Mouse (Mus musculus): ENCODE results near the gene Adprhl2. TPM values are rescaled to one million over a fixed set of nuclear protein-coding genes. Genes with fewer than 3 reads are reported as not detected.

Gene Adprhl2
- polyA plus RNA-seq, 1 experiment from 2014 or later = 30.1 TPM

- Histone ChIP-seq H3K4me2 (no peak overlapping the region), H3K4me1 (ENCODE audit: control insufficient read depth, insufficient read depth, low read length) (peaks cover 6% of the 10 kb centered on the region; the same call in 1 of the 2 replicates), H3K9me3 (replicated peaks; ENCODE audit: control insufficient read depth, low read length) (no peaks in the 10 kb centered on the region), H3K9ac (ENCODE audit: low read depth, low read length) (no peak overlapping the region), H3K27me3 (ENCODE audit: control insufficient read depth, insufficient read depth, low read length) (peaks cover 53% of the 10 kb centered on the region), H3K27ac (ENCODE audit: low read depth, low read length) (no peak overlapping the region), H3K36me3 (ENCODE audit: control insufficient read depth, insufficient read depth, low read length) (no peaks in the 10 kb centered on the region), H3K4me3 (ENCODE audit: low read depth, low read length) (peak overlapping the region; percentile 40; the same call in 1 of the 2 replicates)
- WGBS (ENCODE audit: insufficient replicate concordance) = 32% methylated on average over 11 of the region's 11 CpGs
- no peak for ATAC-seq (replicated peaks; ENCODE audit: insufficient number of reproducible peaks, low FRiP score, low TSS enrichment)
Observed at GRCm38 (mm10) chr4:126287302-126287995, 34.1 kb downstream of the Adprhl2 start.

GRCm38 (mm10) chr4:126286492-126286891 lies 35.0 kb downstream of the Adprhl2 start, which contains the start of gene Col8a2:
TSS of gene Col8a2 (plus strand) at chr4:126286793.
- Histone ChIP-seq H3K27ac (ENCODE audit: low read depth, low read length) (no peak within 1 kb of the TSS), H3K4me2 (peak within 1 kb of the TSS; percentile 78), H3K27me3 (ENCODE audit: control insufficient read depth, insufficient read depth, low read length) (peaks cover 54% of the 10 kb centered on the region)

GRCm38 (mm10) chr4:126283582-126283981 lies 37.9 kb downstream of the Adprhl2 start:
- Histone ChIP-seq H3K4me1 (ENCODE audit: control insufficient read depth, insufficient read depth, low read length) (peaks cover 6% of the 10 kb centered on the region; the same call in 1 of the 2 replicates), H3K9me3 (replicated peaks; ENCODE audit: control insufficient read depth, low read length) (no peaks in the 10 kb centered on the region), H3K9ac (ENCODE audit: low read depth, low read length) (no peak overlapping the region), H3K4me2 (no peak overlapping the region), H3K36me3 (ENCODE audit: control insufficient read depth, insufficient read depth, low read length) (no peaks in the 10 kb centered on the region), H3K4me3 (ENCODE audit: low read depth, low read length) (no peak overlapping the region), H3K27ac (ENCODE audit: low read depth, low read length) (no peak overlapping the region), H3K27me3 (ENCODE audit: control insufficient read depth, insufficient read depth, low read length) (peaks cover 41% of the 10 kb centered on the region)
- 71% methylated on average over 8 of the region's 8 CpGs for WGBS (ENCODE audit: insufficient replicate concordance)
- ATAC-seq (replicated peaks; ENCODE audit: insufficient number of reproducible peaks, low FRiP score, low TSS enrichment) = no peak

More at GRCm38 (mm10) chr4:126286492-126286891, 35.0 kb downstream of the Adprhl2 start, which contains the start of gene Col8a2:
- H3K4me3 ChIP-seq (ENCODE audit: low read depth, low read length) = peak within 1 kb of the TSS; percentile 40
- 2% methylated on average over 37 of the region's 42 CpGs for WGBS (ENCODE audit: insufficient replicate concordance)
- H3K4me1 ChIP-seq (ENCODE audit: control insufficient read depth, insufficient read depth, low read length) = peaks cover 6% of the 10 kb centered on the region; the same call in 1 of the 2 replicates
- peak; percentile 20; the same call in 1 of the 2 replicates for ATAC-seq (replicated peaks; ENCODE audit: insufficient number of reproducible peaks, low FRiP score, low TSS enrichment)
- no peaks in the 10 kb centered on the region for H3K9me3 ChIP-seq (replicated peaks; ENCODE audit: control insufficient read depth, low read length)
- no peaks in the 10 kb centered on the region for H3K36me3 ChIP-seq (ENCODE audit: control insufficient read depth, insufficient read depth, low read length)
- H3K9ac ChIP-seq (ENCODE audit: low read depth, low read length) = peak within 1 kb of the TSS; percentile 40

- no peak for ATAC-seq (replicated peaks; ENCODE audit: insufficient number of reproducible peaks, low FRiP score, low TSS enrichment)
- no peak overlapping the region for H3K4me2 ChIP-seq
- peaks cover 22% of the 10 kb centered on the region for H3K27me3 ChIP-seq (ENCODE audit: control insufficient read depth, insufficient read depth, low read length)
Observed at GRCm38 (mm10) chr4:126281706-126282105, 39.8 kb downstream of the Adprhl2 start.

GRCm38 (mm10) chr4:126278961-126279360 lies 42.5 kb downstream of the Adprhl2 start:
- H3K36me3 ChIP-seq (ENCODE audit: control insufficient read depth, insufficient read depth, low read length) = no peaks in the 10 kb centered on the region
- H3K27ac ChIP-seq (ENCODE audit: low read depth, low read length) = no peak overlapping the region
- 50% methylated on average over 9 of the region's 9 CpGs for WGBS (ENCODE audit: insufficient replicate concordance)
- no peak overlapping the region for H3K9ac ChIP-seq (ENCODE audit: low read depth, low read length)
- H3K4me3 ChIP-seq (ENCODE audit: low read depth, low read length) = no peak overlapping the region
- H3K4me1 ChIP-seq (ENCODE audit: control insufficient read depth, insufficient read depth, low read length) = no peaks in the 10 kb centered on the region
- no peak for ATAC-seq (replicated peaks; ENCODE audit: insufficient number of reproducible peaks, low FRiP score, low TSS enrichment)
- H3K4me2 ChIP-seq = no peak overlapping the region
- H3K27me3 ChIP-seq (ENCODE audit: control insufficient read depth, insufficient read depth, low read length) = peaks cover 6% of the 10 kb centered on the region; the same call in 1 of the 2 replicates
- no peaks in the 10 kb centered on the region for H3K9me3 ChIP-seq (replicated peaks; ENCODE audit: control insufficient read depth, low read length)

More at GRCm38 (mm10) chr4:126281706-126282105, 39.8 kb downstream of the Adprhl2 start:
- Histone ChIP-seq H3K9me3 (replicated peaks; ENCODE audit: control insufficient read depth, low read length) (no peaks in the 10 kb centered on the region), H3K36me3 (ENCODE audit: control insufficient read depth, insufficient read depth, low read length) (no peaks in the 10 kb centered on the region), H3K4me3 (ENCODE audit: low read depth, low read length) (no peak overlapping the region), H3K4me1 (ENCODE audit: control insufficient read depth, insufficient read depth, low read length) (peaks cover 4% of the 10 kb centered on the region; the same call in 1 of the 2 replicates), H3K27ac (ENCODE audit: low read depth, low read length) (no peak overlapping the region), H3K9ac (ENCODE audit: low read depth, low read length) (no peak overlapping the region)
- WGBS (ENCODE audit: insufficient replicate concordance) = 57% methylated on average over 9 of the region's 9 CpGs

- Histone ChIP-seq H3K4me1 (ENCODE audit: control insufficient read depth, insufficient read depth, low read length) (no peaks in the 10 kb centered on the region), H3K27ac (ENCODE audit: low read depth, low read length) (no peak overlapping the region), H3K9me3 (replicated peaks; ENCODE audit: control insufficient read depth, low read length) (no peaks in the 10 kb centered on the region), H3K4me2 (peak overlapping the region; percentile 56), H3K36me3 (ENCODE audit: control insufficient read depth, insufficient read depth, low read length) (no peaks in the 10 kb centered on the region), H3K27me3 (ENCODE audit: control insufficient read depth, insufficient read depth, low read length) (peaks cover 4% of the 10 kb centered on the region; the same call in 1 of the 2 replicates), H3K4me3 (ENCODE audit: low read depth, low read length) (no peak overlapping the region), H3K9ac (ENCODE audit: low read depth, low read length) (no peak overlapping the region)
- no peak for ATAC-seq (replicated peaks; ENCODE audit: insufficient number of reproducible peaks, low FRiP score, low TSS enrichment)
- WGBS (ENCODE audit: insufficient replicate concordance) = 27% methylated on average over 9 of the region's 9 CpGs
Observed at GRCm38 (mm10) chr4:126278565-126278915, 43.0 kb downstream of the Adprhl2 start.

GRCm38 (mm10) chr4:126277906-126278564 lies 43.5 kb downstream of the Adprhl2 start:
- WGBS (ENCODE audit: insufficient replicate concordance) = 5% methylated on average over 13 of the region's 13 CpGs
- Histone ChIP-seq H3K4me2 (peak overlapping the region; percentile 56), H3K9ac (ENCODE audit: low read depth, low read length) (no peak overlapping the region), H3K36me3 (ENCODE audit: control insufficient read depth, insufficient read depth, low read length) (no peaks in the 10 kb centered on the region), H3K4me1 (ENCODE audit: control insufficient read depth, insufficient read depth, low read length) (no peaks in the 10 kb centered on the region), H3K9me3 (replicated peaks; ENCODE audit: control insufficient read depth, low read length) (no peaks in the 10 kb centered on the region), H3K4me3 (ENCODE audit: low read depth, low read length) (peak overlapping the region; percentile 28; the same call in 1 of the 2 replicates), H3K27me3 (ENCODE audit: control insufficient read depth, insufficient read depth, low read length) (peaks cover 4% of the 10 kb centered on the region; the same call in 1 of the 2 replicates), H3K27ac (ENCODE audit: low read depth, low read length) (no peak overlapping the region)
- no peak; the same call in 1 of the 2 replicates for ATAC-seq (replicated peaks; ENCODE audit: insufficient number of reproducible peaks, low FRiP score, low TSS enrichment)

GRCm38 (mm10) chr4:126275681-126276131 lies 45.8 kb downstream of the Adprhl2 start:
- Histone ChIP-seq H3K9ac (ENCODE audit: low read depth, low read length) (no peak overlapping the region), H3K4me1 (ENCODE audit: control insufficient read depth, insufficient read depth, low read length) (no peaks in the 10 kb centered on the region), H3K36me3 (ENCODE audit: control insufficient read depth, insufficient read depth, low read length) (no peaks in the 10 kb centered on the region), H3K4me2 (no peak overlapping the region), H3K27me3 (ENCODE audit: control insufficient read depth, insufficient read depth, low read length) (no peaks in the 10 kb centered on the region; the same call in 1 of the 2 replicates), H3K4me3 (ENCODE audit: low read depth, low read length) (no peak overlapping the region), H3K9me3 (replicated peaks; ENCODE audit: control insufficient read depth, low read length) (no peaks in the 10 kb centered on the region), H3K27ac (ENCODE audit: low read depth, low read length) (no peak overlapping the region)
- WGBS (ENCODE audit: insufficient replicate concordance) = 85% methylated on average over 13 of the region's 13 CpGs
- no peak for ATAC-seq (replicated peaks; ENCODE audit: insufficient number of reproducible peaks, low FRiP score, low TSS enrichment)
